Mouse (Mus musculus): ENCODE measurements around the gene Jph3. TPM values are rescaled to one million over a fixed set of nuclear protein-coding genes. Genes with fewer than 3 reads are reported as not detected.
A peak's percentile ranks its signal among the peaks of the same experiment; 100 is the strongest.

Jph3 gene
- total and polyA plus RNA-seq, 3 experiments = 0.10 to 0.11 TPM; not detected in 1

- Histone ChIP-seq H3K4me1 (ENCODE audit: control insufficient read depth, insufficient read depth, low read length) (peaks cover 2% of the 10 kb centered on the region), H3K79me2 (replicated peaks; ENCODE audit: control insufficient read depth, insufficient read depth, low read length) (no peaks in the 10 kb centered on the region), H3K4me3 (peak within 1 kb of the TSS; percentile 89), H3K9ac (ENCODE audit: low read depth, low read length) (peak within 1 kb of the TSS; percentile 76), H3K27me3 (ENCODE audit: control insufficient read depth, insufficient read depth, low read length) (no peaks in the 10 kb centered on the region), H3K36me3 (ENCODE audit: control insufficient read depth, insufficient read depth, low read length) (no peaks in the 10 kb centered on the region), H3K27ac (peak within 1 kb of the TSS; percentile 70)
- under 1% methylated on average over 66 of the region's 68 CpGs for WGBS
- intact Hi-C loops (cut with DNase I) = no loop called here
- TF ChIP-seq POLR2A (IDR thresholded peaks at IDR 0.05; ENCODE audit: insufficient read depth, low read depth, low read length) = peak; percentile 69
- TF ChIP-seq CTCF (IDR thresholded peaks at IDR 0.05) = no peak
- TF ChIP-seq EP300 (IDR thresholded peaks at IDR 0.05; ENCODE audit: insufficient read depth, low read depth, low read length) = no peak
- DNase-seq = peak; percentile 88 to 93
Observed at GRCm38 (mm10) chr8:121829048-121829776, 99.8 kb downstream of the Jph3 start, which contains the start of gene Klhdc4. TSS of gene Klhdc4 (minus strand) at chr8:121829569.

- no peak for DNase-seq
- TF ChIP-seq CTCF (IDR thresholded peaks at IDR 0.05) (no peak), EP300 (IDR thresholded peaks at IDR 0.05; ENCODE audit: insufficient read depth, low read depth, low read length) (no peak), POLR2A (IDR thresholded peaks at IDR 0.05; ENCODE audit: insufficient read depth, low read depth, low read length) (no peak)
- intact Hi-C loops (cut with DNase I) = loop anchor here (5.0 kb wide), 2 partner anchors 113 to 283 kb away; no protein-coding TSS in a partner anchor
- H3K27ac ChIP-seq = peak overlapping the region; percentile 70
- peak overlapping the region; percentile 89 for H3K4me3 ChIP-seq
- peaks cover 2% of the 10 kb centered on the region for H3K4me1 ChIP-seq (ENCODE audit: control insufficient read depth, insufficient read depth, low read length)
- no peaks in the 10 kb centered on the region for H3K79me2 ChIP-seq (replicated peaks; ENCODE audit: control insufficient read depth, insufficient read depth, low read length)
- 12% methylated on average over 18 of the region's 18 CpGs for WGBS
- no peaks in the 10 kb centered on the region for H3K27me3 ChIP-seq (ENCODE audit: control insufficient read depth, insufficient read depth, low read length)
- no peaks in the 10 kb centered on the region for H3K36me3 ChIP-seq (ENCODE audit: control insufficient read depth, insufficient read depth, low read length)
- peak overlapping the region; percentile 76 for H3K9ac ChIP-seq (ENCODE audit: low read depth, low read length)
Observed at GRCm38 (mm10) chr8:121829777-121830362, 100.4 kb downstream of the Jph3 start.

DNA sequence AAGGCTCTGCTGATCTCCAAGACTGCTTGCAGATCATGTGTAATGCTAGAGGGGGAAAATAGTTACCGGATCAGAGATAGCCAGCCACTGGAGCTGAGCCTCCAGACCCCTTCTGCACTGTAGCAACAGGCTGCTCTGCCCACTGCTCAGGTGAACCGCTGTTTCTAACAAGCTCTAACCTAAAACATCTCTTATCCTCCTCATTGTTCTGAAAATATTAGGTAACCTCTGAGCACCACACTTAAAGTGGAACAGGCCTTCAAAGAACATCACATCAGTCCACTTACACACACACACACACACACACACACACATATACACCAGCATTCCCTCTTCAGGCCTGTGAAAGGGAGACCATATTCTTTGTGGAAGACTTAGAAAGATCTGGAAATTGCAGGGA lies 102.6 kb downstream of the Jph3 start:
- Histone ChIP-seq H3K79me2 (replicated peaks; ENCODE audit: control insufficient read depth, insufficient read depth, low read length) (no peaks in the 10 kb centered on the region), H3K27me3 (ENCODE audit: control insufficient read depth, insufficient read depth, low read length) (no peaks in the 10 kb centered on the region), H3K36me3 (ENCODE audit: control insufficient read depth, insufficient read depth, low read length) (no peaks in the 10 kb centered on the region), H3K4me1 (ENCODE audit: control insufficient read depth, insufficient read depth, low read length) (peaks cover 2% of the 10 kb centered on the region), H3K9ac (ENCODE audit: low read depth, low read length) (no peak overlapping the region), H3K4me3 (no peak overlapping the region), H3K27ac (no peak overlapping the region)
- TF ChIP-seq EP300 (IDR thresholded peaks at IDR 0.05; ENCODE audit: insufficient read depth, low read depth, low read length) = no peak
- intact Hi-C loops (cut with DNase I) = loop anchor here (5.0 kb wide), 2 partner anchors 115 to 285 kb away; no protein-coding TSS in a partner anchor
- 79% methylated on average over 2 of the region's 2 CpGs for WGBS
- DNase-seq = no peak

GRCm38 (mm10) chr8:121832503-121832902 lies 103.1 kb downstream of the Jph3 start:
- Histone ChIP-seq H3K9ac (ENCODE audit: low read depth, low read length) (no peak overlapping the region), H3K4me1 (ENCODE audit: control insufficient read depth, insufficient read depth, low read length) (peaks cover 2% of the 10 kb centered on the region), H3K36me3 (ENCODE audit: control insufficient read depth, insufficient read depth, low read length) (no peaks in the 10 kb centered on the region), H3K4me3 (no peak overlapping the region), H3K79me2 (replicated peaks; ENCODE audit: control insufficient read depth, insufficient read depth, low read length) (no peaks in the 10 kb centered on the region), H3K27ac (no peak overlapping the region), H3K27me3 (ENCODE audit: control insufficient read depth, insufficient read depth, low read length) (no peaks in the 10 kb centered on the region)
- TF ChIP-seq CTCF (IDR thresholded peaks at IDR 0.05) (peak; percentile 83), EP300 (IDR thresholded peaks at IDR 0.05; ENCODE audit: insufficient read depth, low read depth, low read length) (no peak)
- peak; percentile 44 to 66 for DNase-seq
- WGBS = 4% methylated on average over 6 of the region's 6 CpGs
- intact Hi-C loops (cut with DNase I) = loop anchor here (5.0 kb wide), 2 partner anchors 115 to 285 kb away; no protein-coding TSS in a partner anchor

- TF ChIP-seq EP300 (IDR thresholded peaks at IDR 0.05; ENCODE audit: insufficient read depth, low read depth, low read length) = no peak
- TF ChIP-seq POLR2A (IDR thresholded peaks at IDR 0.05; ENCODE audit: insufficient read depth, low read depth, low read length) = no peak
- peak; percentile 67 for TF ChIP-seq CTCF (IDR thresholded peaks at IDR 0.05)
- WGBS = 49% methylated on average over 8 of the region's 8 CpGs
Observed at GRCm38 (mm10) chr8:121841242-121841641, 111.8 kb downstream of the Jph3 start.

More at GRCm38 (mm10) chr8:121841242-121841641, 111.8 kb downstream of the Jph3 start:
- Histone ChIP-seq H3K27me3 (ENCODE audit: control insufficient read depth, insufficient read depth, low read length) (no peaks in the 10 kb centered on the region), H3K27ac (no peak overlapping the region), H3K79me2 (replicated peaks; ENCODE audit: control insufficient read depth, insufficient read depth, low read length) (no peaks in the 10 kb centered on the region), H3K4me1 (ENCODE audit: control insufficient read depth, insufficient read depth, low read length) (no peaks in the 10 kb centered on the region), H3K9ac (ENCODE audit: low read depth, low read length) (no peak overlapping the region), H3K36me3 (ENCODE audit: control insufficient read depth, insufficient read depth, low read length) (no peaks in the 10 kb centered on the region), H3K4me3 (no peak overlapping the region)
- intact Hi-C loops (cut with DNase I) = no loop called here
- no peak for DNase-seq

Data from heart, adult 2 months (tissue).